Mouse (Mus musculus) embryonic fibroblast, embryonic 13.5 days (primary cell): ENCODE measurements around the gene Hddc3. TPM values are rescaled to one million over a fixed set of nuclear protein-coding genes. Genes with fewer than 3 reads are reported as not detected.

Experiments used
- H3K27ac ChIP-seq: 2 replicates; pipeline ENCODE4 v1.5.1; 2012; ENCODE audit warnings: low read length, control low read depth, inconsistent platforms; ENCODE audit not compliant: insufficient read depth
- H3K4me1 ChIP-seq: 2 replicates; pipeline ENCODE4 v1.6.1; 2011; ENCODE audit warnings: low read length; ENCODE audit not compliant: control insufficient read depth, insufficient read depth
- H3K4me3 ChIP-seq: 2 replicates; pipeline ENCODE4 v1.5.1; 2011; ENCODE audit warnings: mild to moderate bottlenecking, control low read depth, low read length; ENCODE audit not compliant: insufficient read depth
- CTCF ChIP-seq: IDR thresholded peaks from 2 replicates; pipeline ENCODE4 v1.5.1; 2011; ENCODE audit warnings: mild to moderate bottlenecking, control low read depth, low read length, moderate library complexity, borderline replicate concordance; ENCODE audit not compliant: insufficient read depth
- POLR2A ChIP-seq: IDR thresholded peaks from 2 replicates; pipeline ENCODE4 v1.6.1; 2011; ENCODE audit warnings: low read depth, mild to moderate bottlenecking, control low read depth, low read length, moderate library complexity
- polyA plus RNA-seq: library from polyadenylated mRNA; stranded (reverse); fragments of >200 nt; gene quantifications from 2 replicates; pipeline ENCODE4 v1.2.4, GENCODE M21; 2011; ENCODE audit warnings: low read depth; ENCODE audit not compliant: missing spikeins, insufficient read length

Gene Hddc3
- polyA plus RNA-seq, 1 experiment = 12.2 TPM

DNA sequence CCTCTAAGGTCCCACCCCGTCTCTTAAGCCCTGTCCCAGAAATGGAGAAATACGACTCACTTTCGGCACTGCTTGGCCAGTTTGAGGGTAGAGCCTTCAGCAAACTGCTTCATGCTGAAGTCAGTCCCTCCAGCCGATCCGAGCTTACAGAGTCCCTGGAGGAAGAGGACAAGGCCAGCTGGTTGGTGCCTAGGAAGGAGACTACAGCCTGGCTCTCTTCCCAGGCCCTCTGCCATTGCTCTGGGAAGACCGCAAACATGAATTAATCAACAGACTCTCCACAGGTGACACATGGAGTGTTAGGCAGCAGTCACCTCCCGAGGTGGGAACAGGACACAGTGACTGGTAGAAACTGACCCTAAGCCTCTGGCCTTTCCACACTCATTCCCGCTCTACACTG lies 12.6 kb upstream of the Hddc3 start:
- no peak overlapping the region for H3K4me3 ChIP-seq
- no peaks in the 10 kb centered on the region for H3K4me1 ChIP-seq
- TF ChIP-seq POLR2A (no peak), CTCF (no peak)
- H3K27ac ChIP-seq = no peak overlapping the region

DNA sequence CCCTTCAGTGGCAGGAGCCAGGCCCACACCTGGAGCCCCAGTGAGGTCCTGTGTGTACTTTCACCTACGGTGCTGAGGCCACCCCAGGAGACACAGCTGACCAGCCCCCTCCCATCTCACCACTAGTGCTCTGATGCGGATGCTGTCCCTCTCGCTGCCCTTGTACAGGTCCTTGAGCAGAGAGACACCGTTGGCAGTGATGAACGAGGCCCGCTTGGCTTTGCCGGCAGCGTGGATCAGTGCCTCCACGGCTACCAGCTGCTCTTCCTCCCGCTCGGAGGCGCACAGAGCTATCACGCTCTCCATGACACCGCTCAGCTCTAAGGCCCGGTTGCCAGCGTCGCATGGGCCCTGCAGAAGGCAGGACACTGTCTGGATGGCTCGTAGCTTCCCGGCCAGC lies 11.5 kb upstream of the Hddc3 start:
- TF ChIP-seq CTCF (no peak), POLR2A (no peak)
- Histone ChIP-seq H3K4me1 (no peaks in the 10 kb centered on the region), H3K27ac (no peak overlapping the region), H3K4me3 (no peak overlapping the region)

DNA sequence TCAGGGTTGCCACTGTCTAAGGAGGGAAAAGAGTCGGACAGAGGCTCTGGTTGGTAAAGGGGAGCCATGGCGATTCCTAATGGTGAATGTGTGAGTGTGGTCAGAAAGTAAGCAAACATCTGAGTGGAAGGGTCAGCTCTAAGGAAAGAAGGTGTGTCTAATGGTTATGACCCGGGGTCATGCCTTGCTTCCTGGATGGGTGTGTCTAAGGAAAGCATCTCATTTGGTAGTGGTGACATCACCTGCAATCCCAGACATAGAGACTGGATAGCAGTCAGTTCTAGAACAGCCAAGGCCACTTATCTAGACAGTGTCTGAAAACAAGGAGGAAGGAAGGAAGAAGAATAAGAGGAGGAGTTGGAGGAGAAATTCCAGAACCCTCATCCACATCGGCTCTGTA lies 8.1 kb upstream of the Hddc3 start:
- TF ChIP-seq POLR2A (no peak), CTCF (no peak)
- H3K4me1 ChIP-seq = peaks cover 4% of the 10 kb centered on the region
- H3K27ac ChIP-seq = no peak overlapping the region
- no peak overlapping the region for H3K4me3 ChIP-seq

DNA sequence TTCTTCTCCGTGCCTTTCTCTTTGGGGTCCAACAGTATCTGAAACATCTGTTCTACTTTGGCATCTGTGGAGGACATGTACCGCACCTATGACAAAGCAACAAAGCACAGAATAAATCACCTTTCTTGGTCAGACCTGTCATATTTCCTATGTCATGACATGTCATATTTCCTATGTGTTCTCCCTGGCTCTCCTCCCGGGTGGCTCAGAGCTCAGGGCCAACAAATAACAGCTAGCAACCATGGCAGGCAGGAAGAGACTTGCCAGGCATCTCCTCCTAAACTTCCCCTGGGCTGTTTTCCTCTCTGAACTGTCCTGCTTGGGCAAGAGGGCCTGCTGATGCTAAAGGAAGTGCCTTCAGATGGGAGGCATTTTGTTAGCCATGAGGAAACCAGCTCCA lies 6.0 kb upstream of the Hddc3 start:
- TF ChIP-seq CTCF = no peak
- TF ChIP-seq POLR2A = no peak
- Histone ChIP-seq H3K27ac (no peak overlapping the region), H3K4me1 (peaks cover 6% of the 10 kb centered on the region), H3K4me3 (no peak overlapping the region)

DNA sequence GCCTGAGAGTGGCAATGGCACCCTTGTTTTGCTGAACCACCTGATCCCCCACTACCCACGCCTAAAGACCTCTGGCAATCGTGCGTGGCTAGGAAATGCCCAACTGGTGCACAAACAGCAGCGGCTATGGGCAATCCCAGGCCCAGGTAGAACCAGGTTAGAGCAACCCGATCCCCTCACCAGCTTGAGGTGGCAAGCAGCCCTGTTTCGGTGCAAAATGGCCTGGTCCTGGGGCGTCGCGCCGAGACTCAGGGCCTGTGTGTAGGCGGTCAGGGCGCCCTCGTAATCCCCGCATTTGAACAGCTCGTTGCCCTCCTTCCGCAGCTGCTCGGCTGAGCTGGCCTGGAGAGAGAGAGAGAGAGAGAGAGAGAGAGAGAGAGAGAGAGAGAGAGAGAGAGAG lies 3.5 kb upstream of the Hddc3 start:
- Histone ChIP-seq H3K4me3 (peak overlapping the region; percentile 82), H3K4me1 (peaks cover 6% of the 10 kb centered on the region), H3K27ac (no peak overlapping the region)
- TF ChIP-seq POLR2A (no peak), CTCF (no peak)

DNA sequence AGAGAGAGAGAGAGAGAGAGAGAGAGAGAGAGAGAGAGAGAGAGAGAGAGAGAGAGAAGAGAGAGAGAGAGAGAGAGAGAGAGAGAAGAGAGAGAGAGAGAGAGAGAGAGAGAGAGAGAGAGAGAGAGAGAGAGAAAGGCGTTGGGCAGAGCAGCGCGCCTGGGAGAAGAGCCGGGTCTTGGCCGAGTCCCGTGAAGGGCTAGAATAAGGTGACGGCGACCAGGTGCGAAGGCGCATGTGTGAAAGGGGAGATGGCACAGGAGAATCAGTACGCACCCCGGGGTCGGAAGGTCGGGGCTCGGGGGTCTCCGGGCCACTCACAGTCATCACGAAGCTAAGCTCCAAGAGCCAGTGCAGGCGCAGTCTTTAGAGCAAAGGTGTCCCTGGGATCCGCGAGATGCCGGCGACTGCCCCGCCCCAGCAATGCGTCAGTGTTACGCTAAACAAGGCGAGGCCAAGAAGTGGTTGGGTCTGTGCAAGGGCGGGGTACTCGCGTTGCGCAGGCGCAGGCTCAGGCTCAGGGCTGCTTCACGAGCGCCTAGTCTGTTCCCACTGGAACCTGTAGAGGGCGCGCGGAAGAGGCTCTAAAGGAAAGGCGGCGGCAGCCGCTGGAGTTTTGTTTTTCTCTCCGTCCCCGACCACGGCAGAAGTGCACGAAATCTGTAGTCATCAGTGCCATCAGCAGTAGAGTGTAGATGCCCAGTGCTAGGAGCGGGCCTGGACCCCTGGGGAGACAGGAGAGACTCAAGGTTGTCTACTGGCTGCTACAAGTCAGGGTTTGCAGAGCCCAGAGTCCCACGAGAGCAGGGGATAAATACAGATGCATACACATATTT lies 2.9 kb upstream of the Hddc3 start:
- Histone ChIP-seq H3K27ac (peak overlapping the region; percentile 48; the same call in 1 of the 2 replicates), H3K4me3 (peak overlapping the region; percentile 82), H3K4me1 (peaks cover 6% of the 10 kb centered on the region)
- peak; percentile 82 for TF ChIP-seq POLR2A
- 0 out of 2 replicates have a peak, but pooled peaks have one; percentile 13 for TF ChIP-seq CTCF

DNA sequence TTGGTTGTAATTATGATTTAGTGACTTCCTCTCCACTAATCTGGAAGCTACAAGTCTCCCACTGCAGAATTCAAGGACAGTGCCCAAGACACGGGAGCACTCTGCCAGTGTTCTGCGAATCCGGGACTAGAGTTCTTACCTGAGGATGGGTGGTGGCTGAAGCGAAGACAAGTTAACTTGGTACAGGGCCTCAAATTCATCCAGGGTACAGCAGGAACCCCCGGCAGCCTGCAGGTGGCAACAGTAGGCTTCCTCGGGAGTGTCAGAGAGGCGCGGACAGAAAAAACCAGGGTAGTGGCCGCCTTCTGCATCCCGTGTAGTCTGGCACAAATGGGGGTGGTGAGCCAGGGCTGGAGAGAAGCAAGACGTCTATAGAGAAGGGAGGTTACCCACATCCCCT lies 2.1 kb upstream of the Hddc3 start, which contains the start of gene Unc45a:
Gene Unc45a, minus strand, starts transcription at position 213 of the 400 bp plus-strand sequence.
- peak; percentile 56; the same call in 1 of the 2 replicates for TF ChIP-seq CTCF
- TF ChIP-seq POLR2A = no peak
- Histone ChIP-seq H3K4me3 (peak within 1 kb of the TSS; percentile 82), H3K4me1 (peaks cover 6% of the 10 kb centered on the region), H3K27ac (peak within 1 kb of the TSS; percentile 48; the same call in 1 of the 2 replicates)

DNA sequence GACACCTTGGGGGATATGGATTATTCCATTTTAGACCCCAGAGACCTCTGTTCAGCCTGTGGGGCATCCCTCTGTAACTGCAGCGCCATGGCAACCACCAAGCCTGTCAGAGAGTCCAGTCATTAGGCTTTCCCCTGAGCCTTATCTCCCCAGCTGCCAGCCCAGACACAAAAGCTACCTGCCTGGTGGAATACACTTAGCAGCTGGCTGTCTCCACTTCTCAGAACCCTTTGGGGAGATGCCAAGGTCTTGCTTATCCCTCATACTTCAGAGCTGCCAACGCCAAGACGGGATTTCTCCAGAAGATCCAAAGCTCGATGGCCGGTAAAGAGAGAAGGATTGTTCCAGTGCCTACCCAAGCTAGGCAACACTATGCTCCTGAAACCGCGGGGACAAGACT lies 1.1 kb upstream of the Hddc3 start:
- Histone ChIP-seq H3K4me1 (peaks cover 6% of the 10 kb centered on the region), H3K27ac (no peak overlapping the region), H3K4me3 (no peak overlapping the region)
- TF ChIP-seq CTCF (no peak), POLR2A (no peak)

DNA sequence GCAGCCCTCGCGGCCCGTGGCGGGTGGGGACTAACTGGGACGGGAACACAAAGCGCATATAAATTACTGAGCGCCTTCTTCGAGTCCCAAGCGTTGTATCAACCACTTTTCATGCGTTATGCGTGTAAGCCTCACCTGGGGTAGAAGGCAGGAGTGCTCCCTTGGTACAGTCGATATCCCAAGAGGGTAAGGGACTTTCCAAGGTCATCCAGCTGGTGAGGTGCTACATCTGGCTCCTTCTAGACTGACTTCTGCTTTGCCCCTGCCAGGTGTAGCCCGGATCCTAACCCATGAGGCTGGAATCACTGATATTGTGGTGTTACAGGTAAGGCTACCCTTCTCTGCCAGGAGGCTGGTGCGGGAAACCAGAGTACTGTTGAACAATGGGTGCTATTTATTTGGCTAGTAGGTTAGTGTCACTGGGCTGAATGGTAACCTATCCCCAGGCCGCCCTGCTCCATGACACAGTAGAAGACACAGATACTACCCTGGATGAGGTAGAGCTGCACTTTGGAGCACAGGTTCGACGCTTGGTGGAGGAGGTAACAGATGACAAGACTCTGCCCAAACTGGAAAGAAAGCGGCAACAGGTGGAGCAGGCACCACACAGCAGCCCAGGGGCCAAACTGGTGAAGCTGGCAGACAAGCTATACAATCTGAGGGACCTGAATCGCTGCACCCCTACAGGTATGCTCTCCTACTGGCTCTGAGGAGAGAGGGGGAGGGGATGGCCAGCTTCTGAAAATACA lies 540 bp downstream of the Hddc3 start:
- no peak for TF ChIP-seq CTCF
- TF ChIP-seq POLR2A = no peak
- Histone ChIP-seq H3K4me1 (peaks cover 16% of the 10 kb centered on the region), H3K4me3 (peak overlapping the region; percentile 49), H3K27ac (no peak overlapping the region)

DNA sequence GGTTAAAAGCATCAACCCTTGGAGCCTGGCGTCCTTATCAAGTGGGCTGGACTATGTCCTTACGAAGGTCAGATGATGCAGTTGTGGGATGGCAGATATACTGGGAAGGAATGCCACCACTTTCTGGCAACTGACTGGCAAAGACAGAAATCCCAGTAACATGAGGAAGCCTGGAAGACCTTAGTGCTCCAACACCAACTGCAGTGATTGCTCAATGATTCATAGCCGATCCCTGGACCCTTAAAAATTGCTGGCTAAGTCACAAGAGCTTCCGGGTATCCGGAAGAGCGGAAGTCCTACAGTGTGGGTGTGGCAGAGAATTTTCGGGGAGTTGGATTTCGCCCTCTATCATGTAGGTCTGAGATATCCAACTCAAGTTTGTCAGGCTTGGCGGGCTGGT lies 3.3 kb downstream of the Hddc3 start:
- TF ChIP-seq CTCF (no peak), POLR2A (no peak)
- Histone ChIP-seq H3K4me1 (peaks cover 13% of the 10 kb centered on the region), H3K4me3 (no peak overlapping the region), H3K27ac (no peak overlapping the region)
